Mouse (Mus musculus) MEL (cell line): ENCODE results near the gene Lgals7. TPM values are rescaled to one million over a fixed set of nuclear protein-coding genes. Genes with fewer than 3 reads are reported as not detected.

Experiments used
- DNase-seq: peaks from one replicate; pipeline ENCODE4 v3.0.0; 2011; ENCODE audit warnings: low read depth, low spot score
- H3K27ac ChIP-seq: 2 replicates; pipeline ENCODE4 v1.5.1; 2012; ENCODE audit warnings: low read depth, mild to moderate bottlenecking, control low read depth, low read length, moderate library complexity; ENCODE audit not compliant: control insufficient read depth
- H3K27me3 ChIP-seq, 2 experiments: fragments of 150-350 bp in 1 of 2; sonication (generic) in 1 of 2; 2 replicates each; pipeline ENCODE4 v1.6.1; 2012; ENCODE audit warnings: low read length in 2 of 2, mild to moderate bottlenecking in 2 of 2, improper control_type of control experiment in 1 of 2, moderate library complexity in 1 of 2; ENCODE audit not compliant: insufficient read depth in 2 of 2, control insufficient read depth in 1 of 2
- H3K36me3 ChIP-seq, 2 experiments: 2 replicates each; pipeline ENCODE4 v1.6.1; 2012 to 2014; ENCODE audit warnings: low read length in 2 of 2, improper control_type of control experiment in 1 of 2, inconsistent platforms in 1 of 2, mild to moderate bottlenecking in 1 of 2; ENCODE audit not compliant: insufficient read depth in 2 of 2, control insufficient read depth in 1 of 2
- H3K4me1 ChIP-seq, 2 experiments: fragments of 150-350 bp in 1 of 2; sonication (generic) in 1 of 2; 2 replicates each; pipeline ENCODE4 v1.6.1; 2012; ENCODE audit warnings: low read length in 2 of 2, improper control_type of control experiment in 1 of 2, mild to moderate bottlenecking in 1 of 2; ENCODE audit not compliant: insufficient read depth in 2 of 2, control insufficient read depth in 1 of 2
- H3K4me3 ChIP-seq, 2 experiments: fragments of 150-350 bp in 1 of 2; sonication (generic) in 1 of 2; 2 replicates each; pipeline ENCODE4 v1.5.1; 2012; ENCODE audit warnings: low read depth in 2 of 2, low read length in 2 of 2, mild to moderate bottlenecking in 2 of 2, moderate library complexity in 2 of 2, control low read depth in 1 of 2, improper control_type of control experiment in 1 of 2; ENCODE audit not compliant: control insufficient read depth in 1 of 2, insufficient read depth in 1 of 2
- H3K79me2 ChIP-seq: 2 replicates; pipeline ENCODE4 v1.6.1; 2012; ENCODE audit warnings: mild to moderate bottlenecking, low read length, moderate library complexity; ENCODE audit not compliant: control insufficient read depth, poor library complexity, insufficient read depth
- H3K9ac ChIP-seq: 2 replicates; pipeline ENCODE4 v1.6.1; 2012; ENCODE audit warnings: low read depth, mild to moderate bottlenecking, control low read depth, low read length, moderate library complexity; ENCODE audit not compliant: control insufficient read depth, poor library complexity, severe bottlenecking
- H3K9me3 ChIP-seq: fragments of 150-350 bp; sonication (generic); replicated peaks from 2 replicates; pipeline ENCODE4 v1.6.1; 2012; ENCODE audit warnings: mild to moderate bottlenecking, low read length, improper control_type of control experiment, moderate library complexity; ENCODE audit not compliant: insufficient read depth
- CHD2 ChIP-seq: IDR thresholded peaks from 2 replicates; pipeline ENCODE4 v1.6.1; 2011; ENCODE audit warnings: low read length, improper control_type of control experiment
- ELF1 ChIP-seq: IDR thresholded peaks from 2 replicates; pipeline ENCODE4 v1.6.1; 2014; ENCODE audit warnings: low read depth, mild to moderate bottlenecking, inconsistent platforms, low read length, improper control_type of control experiment, moderate library complexity
- ETS1 ChIP-seq: IDR thresholded peaks from 2 replicates; pipeline ENCODE4 v1.6.1; 2012; ENCODE audit warnings: low read depth, mild to moderate bottlenecking, inconsistent platforms, low read length, improper control_type of control experiment, moderate library complexity
- JUND ChIP-seq: IDR thresholded peaks from 2 replicates; pipeline ENCODE4 v1.6.1; 2011; ENCODE audit warnings: low read depth, mild to moderate bottlenecking, improper control_type of control experiment, low read length
- KAT2A ChIP-seq: conservative IDR thresholded peaks from 2 replicates; pipeline ENCODE4 v1.6.1; 2012; ENCODE audit warnings: low read depth, low read length, improper control_type of control experiment, inconsistent platforms
- MAFK ChIP-seq: IDR thresholded peaks from 2 replicates; pipeline ENCODE4 v1.6.1; 2011; ENCODE audit warnings: low read depth, mild to moderate bottlenecking, low read length, improper control_type of control experiment, borderline replicate concordance
- MXI1 ChIP-seq: IDR thresholded peaks from 2 replicates; pipeline ENCODE4 v1.6.1; 2011; ENCODE audit warnings: mild to moderate bottlenecking, low read depth, low read length, improper control_type of control experiment
- MYC ChIP-seq: IDR thresholded peaks from 2 replicates; pipeline ENCODE4 v1.6.1; 2011; ENCODE audit warnings: low read depth, mild to moderate bottlenecking, low read length, improper control_type of control experiment, moderate library complexity
- NELFE ChIP-seq: IDR thresholded peaks from 2 replicates; pipeline ENCODE4 v1.6.1; 2011; ENCODE audit warnings: low read depth, low read length, improper control_type of control experiment
- POLR2A ChIP-seq, 2 experiments: IDR thresholded peaks; 2 replicates each; pipeline ENCODE4 v1.6.1; 2011 to 2012; ENCODE audit warnings: low read length in 2 of 2, mild to moderate bottlenecking in 2 of 2, control low read depth in 1 of 2, improper control_type of control experiment in 1 of 2, low read depth in 1 of 2, moderate library complexity in 1 of 2; ENCODE audit not compliant: control insufficient read depth in 1 of 2, insufficient read depth in 1 of 2, poor library complexity in 1 of 2
- POLR2AphosphoS5 ChIP-seq: IDR thresholded peaks from 2 replicates; pipeline ENCODE4 v1.6.1; 2012; ENCODE audit warnings: low read depth, borderline replicate concordance, mild to moderate bottlenecking, inconsistent platforms, low read length, moderate library complexity, mixed read lengths
- RCOR1 ChIP-seq: IDR thresholded peaks from 2 replicates; pipeline ENCODE4 v1.6.1; 2012; ENCODE audit warnings: low read depth, mild to moderate bottlenecking, inconsistent platforms, low read length, improper control_type of control experiment
- TBP ChIP-seq: IDR thresholded peaks from 2 replicates; pipeline ENCODE4 v1.8.0; 2011; ENCODE audit warnings: low read depth, low read length, improper control_type of control experiment
- TCF12 ChIP-seq: IDR thresholded peaks from 2 replicates; pipeline ENCODE4 v1.6.1; 2014; ENCODE audit warnings: low read depth, mild to moderate bottlenecking, inconsistent platforms, low read length, improper control_type of control experiment, moderate library complexity
- UBTF ChIP-seq: IDR thresholded peaks from 2 replicates; pipeline ENCODE4 v1.6.1; 2012; ENCODE audit warnings: low read depth, mild to moderate bottlenecking, inconsistent platforms, low read length, improper control_type of control experiment, moderate library complexity, borderline replicate concordance; ENCODE audit not compliant: insufficient read depth
- USF1 ChIP-seq: IDR thresholded peaks from 2 replicates; pipeline ENCODE4 v1.6.1; 2014; ENCODE audit warnings: low read depth, mild to moderate bottlenecking, inconsistent platforms, low read length, improper control_type of control experiment, moderate library complexity
- USF2 ChIP-seq, 2 experiments: IDR thresholded peaks; 2 replicates each; pipeline ENCODE4 v1.6.1; 2011 to 2012; ENCODE audit warnings: improper control_type of control experiment in 2 of 2, low read length in 2 of 2, borderline replicate concordance in 1 of 2, inconsistent platforms in 1 of 2, low read depth in 1 of 2, mild to moderate bottlenecking in 1 of 2; ENCODE audit not compliant: insufficient read depth in 1 of 2
- ZC3H11A ChIP-seq: IDR thresholded peaks from 2 replicates; pipeline ENCODE4 v1.6.1; 2012; ENCODE audit warnings: low read depth, mild to moderate bottlenecking, inconsistent platforms, low read length, improper control_type of control experiment
- ZKSCAN1 ChIP-seq: IDR thresholded peaks from 2 replicates; pipeline ENCODE4 v1.6.1; 2012; ENCODE audit warnings: low read depth, mild to moderate bottlenecking, inconsistent platforms, low read length, improper control_type of control experiment, moderate library complexity
- ZMIZ1 ChIP-seq: IDR thresholded peaks from 2 replicates; pipeline ENCODE4 v1.6.1; 2012; ENCODE audit warnings: low read depth, mild to moderate bottlenecking, inconsistent platforms, low read length, improper control_type of control experiment, moderate library complexity
- ZNF384 ChIP-seq: IDR thresholded peaks from 2 replicates; pipeline ENCODE4 v1.6.1; 2012; ENCODE audit warnings: low read depth, mild to moderate bottlenecking, inconsistent platforms, low read length, improper control_type of control experiment
- polyA plus RNA-seq, 2 experiments: library from polyadenylated mRNA; stranded (reverse) in 1 of 2; unstranded in 1 of 2; fragments of >175 nt in 1 of 2; fragments of >200 nt in 1 of 2; gene quantifications; 2 replicates each; pipeline versions ENCODE4 v1.2.1 to v1.2.4; 2012; ENCODE audit warnings: low replicate concordance in 2 of 2, low read depth in 1 of 2; ENCODE audit not compliant: insufficient read length in 2 of 2, insufficient read depth in 1 of 2, missing spikeins in 1 of 2
- total RNA-seq: library from RNA; depleted of rRNA; stranded (reverse); fragments of 300-350 nt; gene quantifications from 2 replicates; pipeline ENCODE4 v1.2.3, GENCODE M21; 2012

Gene Lgals7
- total and polyA plus RNA-seq, 3 experiments, result 27.7 to 138 TPM; not detected in 1

- Histone ChIP-seq H3K4me3 (no peak overlapping the region), H3K4me1 (no peaks in the 10 kb centered on the region), H3K36me3 (peaks cover 0 to 20% of the 10 kb centered on the region in 2 experiments; a peak in 2 of 4 replicates), H3K9me3 (no peaks in the 10 kb centered on the region), H3K27me3 (no peaks in the 10 kb centered on the region), H3K9ac (no peak overlapping the region), H3K27ac (no peak overlapping the region), H3K79me2 (no peaks in the 10 kb centered on the region)
- DNase-seq, result no peak
- TF ChIP-seq KAT2A, result no peak
- TF ChIP-seq JUND, result no peak
- TF ChIP-seq UBTF, result no peak
- TF ChIP-seq MXI1, result no peak
- no peak for TF ChIP-seq TCF12
- no peak for TF ChIP-seq RCOR1
- TF ChIP-seq ZKSCAN1, result no peak
- TF ChIP-seq ZC3H11A, result no peak
These were observed 37.9 kb downstream of the Lgals7 start for GRCm38 (mm10) chr7:28901311-28902125.

GRCm38 (mm10) chr7:28902180-28902579 lies 38.5 kb downstream of the Lgals7 start:
- H3K9ac ChIP-seq, result no peak overlapping the region
- H3K79me2 ChIP-seq, result no peaks in the 10 kb centered on the region
- no peak for DNase-seq
- no peaks in the 10 kb centered on the region for H3K9me3 ChIP-seq
- H3K4me1 ChIP-seq, result no peaks in the 10 kb centered on the region
- H3K36me3 ChIP-seq, result peaks cover 0 to 22% of the 10 kb centered on the region in 2 experiments; a peak in 2 of 4 replicates
- no peak for TF ChIP-seq ZNF384
- no peak for TF ChIP-seq ELF1
- TF ChIP-seq UBTF, result no peak
- no peak for TF ChIP-seq TBP
- no peak for TF ChIP-seq NELFE
- TF ChIP-seq KAT2A, result no peak
- TF ChIP-seq CHD2, result no peak
- TF ChIP-seq POLR2A (IDR thresholded peaks at IDR 0.05; ENCODE audit: control insufficient read depth in 1 of 2, insufficient read depth in 1 of 2, low read depth in 1 of 2, low read length in 2 of 2, poor library complexity in 1 of 2), result no peak
- H3K27me3 ChIP-seq, result no peaks in the 10 kb centered on the region
- H3K4me3 ChIP-seq, result no peak overlapping the region
- H3K27ac ChIP-seq, result no peak overlapping the region

GRCm38 (mm10) chr7:28902809-28903208 lies 39.2 kb downstream of the Lgals7 start:
- no peak for DNase-seq
- Histone ChIP-seq H3K9ac (no peak overlapping the region), H3K79me2 (no peaks in the 10 kb centered on the region), H3K4me3 (no peak overlapping the region), H3K4me1 (no peaks in the 10 kb centered on the region), H3K9me3 (no peaks in the 10 kb centered on the region), H3K36me3 (peaks cover 0 to 22% of the 10 kb centered on the region in 2 experiments; a peak in 2 of 4 replicates), H3K27me3 (no peaks in the 10 kb centered on the region), H3K27ac (no peak overlapping the region)
- no peak for TF ChIP-seq POLR2AphosphoS5
- no peak for TF ChIP-seq ZMIZ1
- TF ChIP-seq USF2 (IDR thresholded peaks at IDR 0.05; ENCODE audit: borderline replicate concordance in 1 of 2, insufficient read depth in 1 of 2, low read depth in 1 of 2, low read length in 2 of 2), result no peak
- no peak for TF ChIP-seq MYC
- TF ChIP-seq ETS1, result no peak
- no peak for TF ChIP-seq MXI1
- TF ChIP-seq MAFK, result no peak
- no peak for TF ChIP-seq USF1
- TF ChIP-seq, all 39 proteins: peak for 0
